Mouse (Mus musculus) cerebellum, adult 9-11 months (tissue): Measurements from ENCODE around the gene Tnfrsf13b.
"Not testable (repeated sequence)": the region's sequence is repeated elsewhere in the genome, so short reads cannot be mapped to it uniquely, and the experiment has no call there.

Source experiments
- DNase-seq: peaks from one replicate; pipeline ENCODE4 v3.0.0; 2022

The Tnfrsf13b gene

GRCm38 (mm10) chr11:61174821-61175658 lies 48.5 kb downstream of the Tnfrsf13b start, which contains the start of gene Usp22:
Gene Usp22, minus strand, starts transcription at chr11:61175055.
- peak; percentile 100 for DNase-seq

GRCm38 (mm10) chr11:61175778-61176177 lies 49.2 kb downstream of the Tnfrsf13b start:
- peak; percentile 47 for DNase-seq

GRCm38 (mm10) chr11:61176321-61176720 lies 49.8 kb downstream of the Tnfrsf13b start:
- no peak for DNase-seq

- DNase-seq: no peak
Measured at GRCm38 (mm10) chr11:61180361-61180760, 53.8 kb downstream of the Tnfrsf13b start.

- DNase-seq: no peak
Measured at GRCm38 (mm10) chr11:61181624-61182023, 55.1 kb downstream of the Tnfrsf13b start.

GRCm38 (mm10) chr11:61183820-61184219 lies 57.3 kb downstream of the Tnfrsf13b start:
- DNase-seq: no peak

GRCm38 (mm10) chr11:61190776-61191175 lies 64.2 kb downstream of the Tnfrsf13b start:
- no peak for DNase-seq

- DNase-seq: not testable (repeated sequence)
Measured at GRCm38 (mm10) chr11:61192123-61192522, 65.6 kb downstream of the Tnfrsf13b start.

GRCm38 (mm10) chr11:61192779-61193178 lies 66.2 kb downstream of the Tnfrsf13b start:
- no peak for DNase-seq

- peak; percentile 81 for DNase-seq
Measured at GRCm38 (mm10) chr11:61193392-61193791, 66.8 kb downstream of the Tnfrsf13b start.

- no peak for DNase-seq
Measured at GRCm38 (mm10) chr11:61196616-61197353, 70.2 kb downstream of the Tnfrsf13b start.

GRCm38 (mm10) chr11:61197935-61198334 lies 71.4 kb downstream of the Tnfrsf13b start:
- no peak for DNase-seq
